Mouse (Mus musculus): ENCODE results near the gene Ninj2. TPM values are rescaled to one million over a fixed set of nuclear protein-coding genes. Genes with fewer than 3 reads are reported as not detected.

The Ninj2 gene
- polyA plus RNA-seq, 1 experiment from 2014 or later, result not detected

DNA sequence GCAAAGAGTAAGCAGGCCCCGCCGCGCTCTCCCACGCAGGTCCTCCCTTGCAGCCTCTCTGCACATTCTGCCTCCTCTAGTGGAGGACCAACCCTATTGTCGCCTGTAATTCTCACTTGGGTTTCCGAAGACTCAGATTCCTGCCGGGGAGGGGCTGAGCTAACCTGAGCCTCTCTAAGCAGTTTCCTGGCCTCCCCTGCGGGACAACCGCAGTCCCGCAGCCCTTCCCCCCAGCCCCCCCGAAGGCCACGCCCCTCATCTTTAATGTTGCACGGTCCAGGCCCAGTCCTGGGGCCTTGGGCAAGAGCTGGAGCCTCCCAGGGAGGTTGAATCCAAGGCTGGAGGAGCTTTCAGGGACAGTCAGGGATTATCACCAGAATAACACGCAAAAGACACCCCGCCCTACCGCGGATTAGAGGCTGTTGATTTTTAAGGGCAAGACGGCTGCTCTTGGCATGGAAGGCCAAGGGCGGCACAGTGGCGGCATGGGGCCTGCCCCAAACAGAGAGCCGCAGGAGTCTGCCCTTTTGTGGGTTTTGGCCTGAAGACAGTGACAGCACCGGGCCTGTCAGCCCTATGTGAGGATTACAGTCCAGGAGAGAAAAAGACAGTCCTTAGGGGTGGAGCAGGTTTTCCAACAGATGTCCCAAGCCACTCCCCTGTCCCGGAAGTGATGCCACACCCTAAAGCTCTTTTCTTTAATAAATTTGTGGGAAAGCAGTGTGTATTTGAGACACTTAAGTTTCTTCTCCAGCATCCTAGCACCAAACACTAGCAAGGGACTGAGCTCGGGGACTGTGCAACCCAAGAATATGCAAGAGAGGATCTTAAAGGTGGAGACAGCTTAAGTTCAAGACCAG is 95.5 kb downstream of the Ninj2 start:
- Histone ChIP-seq H3K27me3 (replicated peaks) (no peaks in the 10 kb centered on the region), H3K4me1 (peaks cover 20% of the 10 kb centered on the region; the same call in 1 of the 2 replicates), H3K4me3 (no peak overlapping the region), H3K9ac (0 out of 2 replicates have a peak overlapping the region, but pooled peaks have one; percentile 5), H3K9me3 (no peaks in the 10 kb centered on the region), H3K27ac (no peak overlapping the region), H3K4me2 (replicated peaks) (peak overlapping the region; percentile 50), H3K36me3 (no peaks in the 10 kb centered on the region)
- peak; percentile 49; the same call in 1 of the 2 replicates for ATAC-seq (ENCODE audit: low FRiP score, low read depth)
- 20% methylated on average over 24 of the region's 24 CpGs for WGBS

DNA sequence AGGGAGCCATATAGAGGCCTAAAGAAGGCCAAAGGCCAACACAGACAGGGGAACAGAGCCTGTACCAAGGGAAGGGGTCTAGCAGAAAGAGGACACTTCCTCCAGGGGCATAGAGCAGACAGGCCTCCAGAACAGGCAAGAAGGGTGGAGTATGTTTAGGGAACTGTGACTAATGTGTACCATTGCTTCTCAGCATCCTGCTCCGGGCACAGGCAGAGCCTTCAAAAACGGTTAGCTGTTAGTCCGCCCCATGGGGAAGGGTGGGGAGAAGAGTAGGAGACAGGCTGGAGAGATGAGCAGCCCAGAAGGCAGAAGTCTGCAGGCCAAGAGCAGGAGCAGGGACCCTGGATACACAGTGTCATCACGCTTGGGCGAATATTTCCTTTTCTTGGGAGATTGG is 96.1 kb downstream of the Ninj2 start:
- H3K9me3 ChIP-seq, result no peaks in the 10 kb centered on the region
- H3K27me3 ChIP-seq (replicated peaks), result no peaks in the 10 kb centered on the region
- WGBS, result 87% methylated on average over 5 of the region's 5 CpGs
- no peak for ATAC-seq (ENCODE audit: low FRiP score, low read depth)
- H3K4me1 ChIP-seq, result peaks cover 20% of the 10 kb centered on the region; the same call in 1 of the 2 replicates
- no peaks in the 10 kb centered on the region for H3K36me3 ChIP-seq
- no peak overlapping the region for H3K4me2 ChIP-seq (replicated peaks)
- no peak overlapping the region for H3K4me3 ChIP-seq
- H3K27ac ChIP-seq, result no peak overlapping the region
- no peak overlapping the region for H3K9ac ChIP-seq

DNA sequence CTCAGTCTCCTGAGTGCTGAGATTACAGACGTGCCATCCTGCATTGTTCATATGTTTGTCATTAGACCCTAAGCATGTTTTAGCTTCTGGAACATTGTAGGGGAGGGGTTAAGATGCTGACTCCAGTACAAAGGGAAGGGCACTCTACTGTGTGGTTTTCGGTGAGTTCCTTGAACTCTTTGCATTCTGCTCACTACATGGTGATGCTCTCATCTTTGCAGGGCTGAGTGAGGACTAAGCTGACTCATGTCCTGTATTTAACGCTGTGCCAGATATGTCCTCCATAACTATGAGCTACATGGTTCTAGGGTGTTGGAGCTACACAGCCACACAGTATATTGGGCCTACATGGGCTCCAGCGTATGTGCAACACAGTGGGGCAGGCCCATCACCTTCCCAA is 97.2 kb downstream of the Ninj2 start:
- WGBS, result 90% methylated on average over 4 of the region's 4 CpGs
- Histone ChIP-seq H3K9ac (no peak overlapping the region), H3K36me3 (no peaks in the 10 kb centered on the region), H3K9me3 (no peaks in the 10 kb centered on the region), H3K4me2 (replicated peaks) (no peak overlapping the region), H3K27me3 (replicated peaks) (no peaks in the 10 kb centered on the region), H3K27ac (no peak overlapping the region), H3K4me1 (peaks cover 20% of the 10 kb centered on the region; the same call in 1 of the 2 replicates), H3K4me3 (no peak overlapping the region)
- ATAC-seq (ENCODE audit: low FRiP score, low read depth), result no peak

GRCm38 (mm10) chr6:120190912-120191311 is 97.8 kb downstream of the Ninj2 start:
- no peak overlapping the region for H3K4me3 ChIP-seq
- no peak for ATAC-seq (ENCODE audit: low FRiP score, low read depth)
- no peak overlapping the region for H3K27ac ChIP-seq
- peaks cover 20% of the 10 kb centered on the region; the same call in 1 of the 2 replicates for H3K4me1 ChIP-seq
- H3K9ac ChIP-seq, result no peak overlapping the region
- H3K27me3 ChIP-seq (replicated peaks), result no peaks in the 10 kb centered on the region
- H3K9me3 ChIP-seq, result no peaks in the 10 kb centered on the region
- H3K36me3 ChIP-seq, result no peaks in the 10 kb centered on the region
- WGBS, result 86% methylated on average over 4 of the region's 4 CpGs
- H3K4me2 ChIP-seq (replicated peaks), result no peak overlapping the region

- no peaks in the 10 kb centered on the region for H3K36me3 ChIP-seq
- H3K9me3 ChIP-seq, result no peaks in the 10 kb centered on the region
- ATAC-seq (ENCODE audit: low FRiP score, low read depth), result no peak
- H3K27me3 ChIP-seq (replicated peaks), result no peaks in the 10 kb centered on the region
- peaks cover 20% of the 10 kb centered on the region; the same call in 1 of the 2 replicates for H3K4me1 ChIP-seq
- no peak overlapping the region for H3K27ac ChIP-seq
- 56% methylated on average over 6 of the region's 7 CpGs for WGBS
- H3K4me2 ChIP-seq (replicated peaks), result 0 out of 2 replicates have a peak overlapping the region, but pooled peaks have one; percentile 27
- no peak overlapping the region for H3K4me3 ChIP-seq
- H3K9ac ChIP-seq, result 0 out of 2 replicates have a peak overlapping the region, but pooled peaks have one; percentile 3
Measured at GRCm38 (mm10) chr6:120191396-120192170, 98.4 kb downstream of the Ninj2 start.

DNA sequence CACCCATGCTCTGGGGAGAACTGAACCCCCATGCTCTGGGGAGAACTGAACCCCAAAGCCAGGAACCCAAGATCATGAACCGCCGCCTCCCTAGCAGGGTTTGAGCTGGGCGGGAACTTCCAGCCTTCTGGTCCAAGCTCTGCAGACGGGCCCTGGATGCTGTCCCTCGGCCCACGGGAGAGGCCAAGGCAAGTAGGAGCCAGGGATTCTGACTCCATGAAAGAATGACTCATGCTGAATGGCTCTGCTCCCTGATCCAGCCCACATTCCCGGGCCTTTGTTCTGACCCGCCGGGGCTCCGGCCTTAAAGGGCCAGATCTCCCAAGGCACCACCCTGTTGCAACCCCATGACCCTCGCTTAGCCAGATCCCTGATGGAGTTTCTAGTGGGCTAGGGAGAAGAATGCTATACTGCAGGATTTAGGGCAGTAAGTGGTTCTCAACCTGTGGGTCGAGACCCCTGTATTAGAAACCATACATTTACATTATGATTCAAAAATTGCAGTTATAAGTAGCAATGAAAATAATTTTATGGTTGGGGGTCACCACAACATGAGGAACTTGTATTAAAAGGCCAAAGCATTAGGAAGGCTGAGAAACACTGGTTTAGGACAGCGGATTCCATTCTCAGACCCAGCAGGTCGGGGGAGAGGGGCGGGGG is 99.2 kb downstream of the Ninj2 start:
- ATAC-seq (ENCODE audit: low FRiP score, low read depth), result no peak
- Histone ChIP-seq H3K4me3 (no peak overlapping the region), H3K9me3 (no peaks in the 10 kb centered on the region), H3K4me1 (peaks cover 19% of the 10 kb centered on the region; the same call in 1 of the 2 replicates), H3K27ac (no peak overlapping the region), H3K36me3 (no peaks in the 10 kb centered on the region), H3K27me3 (replicated peaks) (no peaks in the 10 kb centered on the region), H3K9ac (0 out of 2 replicates have a peak overlapping the region, but pooled peaks have one; percentile 3), H3K4me2 (replicated peaks) (peak overlapping the region; percentile 27; the same call in 1 of the 2 replicates)
- 25% methylated on average over 15 of the region's 15 CpGs for WGBS

GRCm38 (mm10) chr6:120193174-120193573 is 100.0 kb downstream of the Ninj2 start:
- H3K27me3 ChIP-seq (replicated peaks), result no peaks in the 10 kb centered on the region
- H3K36me3 ChIP-seq, result no peaks in the 10 kb centered on the region
- no peaks in the 10 kb centered on the region for H3K9me3 ChIP-seq
- 28% methylated on average over 5 of the region's 5 CpGs for WGBS
- no peak overlapping the region for H3K4me3 ChIP-seq
- peaks cover 11% of the 10 kb centered on the region; the same call in 1 of the 2 replicates for H3K4me1 ChIP-seq
- no peak overlapping the region for H3K27ac ChIP-seq
- no peak overlapping the region for H3K4me2 ChIP-seq (replicated peaks)
- no peak overlapping the region for H3K9ac ChIP-seq
- no peak for ATAC-seq (ENCODE audit: low FRiP score, low read depth)

DNA sequence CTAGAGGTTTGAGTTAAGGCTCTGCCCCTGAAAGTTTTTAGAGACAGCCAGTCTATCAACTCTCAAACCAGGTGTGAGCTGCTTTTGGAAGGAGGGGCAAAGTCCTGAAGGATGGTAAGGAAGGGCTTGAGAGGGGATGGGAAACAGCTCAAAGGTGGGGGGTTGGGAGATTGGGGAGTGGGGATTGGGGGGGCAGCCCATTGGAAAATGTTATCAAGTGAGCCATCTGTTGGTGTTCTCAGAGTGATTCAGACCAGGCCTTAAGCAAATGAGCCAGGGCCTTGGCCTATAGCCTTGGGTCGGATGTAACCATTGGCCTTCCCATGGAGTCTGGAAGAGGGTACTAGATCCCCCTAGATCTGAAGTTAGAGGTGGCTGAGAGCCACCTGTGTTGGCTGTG is 100.6 kb downstream of the Ninj2 start:
- no peaks in the 10 kb centered on the region for H3K27me3 ChIP-seq (replicated peaks)
- H3K27ac ChIP-seq, result no peak overlapping the region
- no peak overlapping the region for H3K9ac ChIP-seq
- H3K4me2 ChIP-seq (replicated peaks), result no peak overlapping the region
- 55% methylated on average over 1 of the region's 1 CpGs for WGBS
- no peaks in the 10 kb centered on the region for H3K9me3 ChIP-seq
- H3K4me1 ChIP-seq, result peaks cover 7% of the 10 kb centered on the region; the same call in 1 of the 2 replicates
- no peak for ATAC-seq (ENCODE audit: low FRiP score, low read depth)
- H3K36me3 ChIP-seq, result no peaks in the 10 kb centered on the region
- no peak overlapping the region for H3K4me3 ChIP-seq

DNA sequence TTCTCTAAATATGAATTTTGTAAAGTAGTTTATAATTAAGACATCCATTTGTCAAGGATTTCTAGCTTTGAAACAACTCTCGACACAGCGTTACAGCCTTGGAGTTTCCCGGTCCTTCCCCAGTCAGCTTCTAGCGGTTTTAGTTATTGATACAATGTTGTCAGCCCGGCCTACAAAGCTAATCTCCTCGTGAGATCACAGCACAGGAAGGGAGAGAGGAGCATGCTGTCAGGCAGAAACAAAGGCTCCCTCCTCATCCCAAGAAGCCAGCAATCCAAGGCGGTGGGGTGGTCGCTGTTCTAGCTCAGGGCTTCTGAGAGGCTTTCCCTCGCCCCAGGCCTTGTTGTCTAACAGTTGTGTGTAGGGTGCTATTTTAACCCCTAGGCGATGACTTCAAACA is 101.2 kb downstream of the Ninj2 start:
- H3K27me3 ChIP-seq (replicated peaks), result no peaks in the 10 kb centered on the region
- H3K9me3 ChIP-seq, result no peaks in the 10 kb centered on the region
- no peak for ATAC-seq (ENCODE audit: low FRiP score, low read depth)
- H3K9ac ChIP-seq, result no peak overlapping the region
- H3K36me3 ChIP-seq, result no peaks in the 10 kb centered on the region
- no peak overlapping the region for H3K4me2 ChIP-seq (replicated peaks)
- no peak overlapping the region for H3K4me3 ChIP-seq
- H3K27ac ChIP-seq, result no peak overlapping the region
- 55% methylated on average over 10 of the region's 10 CpGs for WGBS
- H3K4me1 ChIP-seq, result peaks cover 7% of the 10 kb centered on the region; the same call in 1 of the 2 replicates

DNA sequence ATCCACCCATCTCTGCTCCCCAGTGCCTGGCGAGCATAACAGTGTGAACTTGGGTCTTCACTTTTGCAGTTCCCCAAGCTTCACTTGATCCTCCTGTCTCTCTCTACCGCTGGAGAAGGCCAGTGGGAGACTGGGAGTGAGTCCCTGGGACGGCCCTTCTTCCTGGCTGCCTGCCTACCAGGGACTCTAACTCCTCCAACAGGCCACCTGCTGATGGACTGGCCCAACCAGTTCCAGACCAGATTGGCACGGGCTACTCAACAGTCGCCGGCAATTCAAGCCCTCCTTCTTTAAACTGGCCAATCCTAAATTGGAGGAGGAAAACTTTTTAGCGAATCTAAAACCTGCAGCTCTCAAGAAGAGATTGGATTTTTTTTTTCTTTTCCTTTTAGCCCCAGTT is 101.8 kb downstream of the Ninj2 start:
- WGBS, result 27% methylated on average over 7 of the region's 7 CpGs
- Histone ChIP-seq H3K4me1 (peaks cover 10% of the 10 kb centered on the region; the same call in 1 of the 2 replicates), H3K27ac (no peak overlapping the region), H3K9me3 (no peaks in the 10 kb centered on the region), H3K36me3 (no peaks in the 10 kb centered on the region), H3K9ac (no peak overlapping the region), H3K4me3 (no peak overlapping the region), H3K27me3 (replicated peaks) (no peaks in the 10 kb centered on the region), H3K4me2 (replicated peaks) (no peak overlapping the region)
- ATAC-seq (ENCODE audit: low FRiP score, low read depth), result no peak

DNA sequence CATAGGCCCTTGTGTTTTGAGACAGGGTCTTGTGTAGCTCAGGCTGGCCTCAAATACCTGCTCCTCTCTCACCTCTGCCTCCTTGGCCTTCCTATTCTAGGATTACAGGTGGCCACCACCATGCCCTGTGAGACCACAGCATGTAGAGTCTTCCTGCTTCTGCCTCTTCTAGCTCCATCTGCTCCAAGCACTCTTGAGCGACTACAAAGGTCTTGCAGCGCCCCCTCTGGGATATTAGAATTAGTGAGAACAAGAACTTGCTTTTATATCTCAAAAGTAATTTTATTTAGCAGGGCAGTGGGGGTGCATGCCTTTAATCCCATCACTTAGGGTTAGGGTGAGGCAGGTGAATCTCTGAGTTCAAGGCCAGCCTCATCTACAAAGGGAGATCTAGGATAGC is 103.7 kb downstream of the Ninj2 start:
- Histone ChIP-seq H3K4me3 (no peak overlapping the region), H3K4me2 (replicated peaks) (no peak overlapping the region), H3K4me1 (peaks cover 13% of the 10 kb centered on the region), H3K9me3 (no peaks in the 10 kb centered on the region), H3K27me3 (replicated peaks) (no peaks in the 10 kb centered on the region), H3K9ac (no peak overlapping the region), H3K36me3 (no peaks in the 10 kb centered on the region), H3K27ac (no peak overlapping the region)
- ATAC-seq (ENCODE audit: low FRiP score, low read depth), result no peak
- 39% methylated on average over 2 of the region's 2 CpGs for WGBS

GRCm38 (mm10) chr6:120197964-120198363 is 104.8 kb downstream of the Ninj2 start:
- H3K36me3 ChIP-seq, result no peaks in the 10 kb centered on the region
- H3K4me2 ChIP-seq (replicated peaks), result no peak overlapping the region
- 0 out of 2 replicates have a peak, but pooled peaks have one; percentile 23 for ATAC-seq (ENCODE audit: low FRiP score, low read depth)
- H3K9me3 ChIP-seq, result no peaks in the 10 kb centered on the region
- H3K4me3 ChIP-seq, result no peak overlapping the region
- H3K27me3 ChIP-seq (replicated peaks), result no peaks in the 10 kb centered on the region
- H3K27ac ChIP-seq, result no peak overlapping the region
- WGBS, result 36% methylated on average over 9 of the region's 9 CpGs
- H3K9ac ChIP-seq, result no peak overlapping the region
- peaks cover 19% of the 10 kb centered on the region for H3K4me1 ChIP-seq

Data from neural tube, embryonic 12.5 days (tissue).